Mouse (Mus musculus) embryonic fibroblast, embryonic 13.5 days (primary cell): Measurements from ENCODE around the gene Nyap2.

Source experiments
- CTCF ChIP-seq: IDR thresholded peaks from 2 replicates; pipeline ENCODE4 v1.5.1; 2011; ENCODE audit warnings: mild to moderate bottlenecking, control low read depth, low read length, moderate library complexity, borderline replicate concordance; ENCODE audit not compliant: insufficient read depth
- POLR2A ChIP-seq: IDR thresholded peaks from 2 replicates; pipeline ENCODE4 v1.6.1; 2011; ENCODE audit warnings: low read depth, mild to moderate bottlenecking, control low read depth, low read length, moderate library complexity

- TF ChIP-seq CTCF = no peak
- TF ChIP-seq POLR2A = no peak
Measured at GRCm38 (mm10) chr1:81266441-81266840, 189.7 kb downstream of the Nyap2 start.
